Mouse (Mus musculus): ENCODE measurements around the gene Phldb3. TPM values are rescaled to one million over a fixed set of nuclear protein-coding genes. Genes with fewer than 3 reads are reported as not detected.

The Phldb3 gene
- total and polyA plus RNA-seq, 3 experiments = 6.4 to 10.8 TPM; not detected in 1

DNA sequence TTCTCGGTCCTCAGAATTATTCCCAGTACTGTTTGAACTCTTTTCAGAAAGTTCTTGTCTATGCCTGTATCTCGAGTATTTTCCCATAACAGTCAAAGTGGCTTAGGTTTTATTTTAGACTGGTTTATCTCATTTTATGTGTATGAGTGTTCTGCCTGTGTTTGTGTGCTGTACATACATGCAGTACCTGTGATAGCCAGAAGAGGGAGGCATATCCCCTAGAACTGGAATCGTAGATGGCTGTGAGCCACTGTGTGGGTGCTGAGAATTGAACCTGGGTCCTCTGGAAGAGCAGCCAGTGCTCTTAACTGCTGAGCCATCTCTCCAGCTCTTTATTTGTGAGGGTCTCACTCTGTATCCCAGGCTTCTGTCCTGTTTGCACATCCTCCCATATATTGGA lies 10.6 kb downstream of the Phldb3 start:
- H3K4me3 ChIP-seq (ENCODE audit: control insufficient read depth in 1 of 2, insufficient read depth in 1 of 2, low read depth in 2 of 2, low read length in 2 of 2) = no peak overlapping the region
- peaks cover 1 to 15% of the 10 kb centered on the region in 2 experiments for H3K36me3 ChIP-seq (ENCODE audit: control insufficient read depth in 1 of 2, insufficient read depth in 2 of 2, low read length in 2 of 2)
- H3K4me1 ChIP-seq (ENCODE audit: control insufficient read depth in 1 of 2, insufficient read depth in 2 of 2, low read length in 2 of 2) = peaks cover 0 to 20% of the 10 kb centered on the region in 2 experiments; a peak in 2 of 4 replicates
- no peaks in the 10 kb centered on the region for H3K27me3 ChIP-seq (ENCODE audit: control insufficient read depth in 1 of 2, insufficient read depth in 2 of 2, low read length in 2 of 2)
- no peak for TF ChIP-seq MEF2A (IDR thresholded peaks at IDR 0.05; ENCODE audit: extremely low read depth, insufficient replicate concordance, low read depth, low read length, poor library complexity, severe bottlenecking)
- peak; percentile 33 for TF ChIP-seq RAD21 (IDR thresholded peaks at IDR 0.05; ENCODE audit: low read depth, low read length)
- no peak for TF ChIP-seq MYB (IDR thresholded peaks at IDR 0.05; ENCODE audit: low read depth, low read length)
- peak; percentile 32 to 74 (median 56); a peak in 5 of 6 replicates for TF ChIP-seq CTCF (IDR thresholded peaks at IDR 0.05 in 2 of 3, conservative IDR thresholded peaks at IDR 0.05 in 1 of 3; ENCODE audit: control insufficient read depth in 1 of 3, insufficient read depth in 1 of 3, low read depth in 2 of 3, low read length in 3 of 3, poor library complexity in 1 of 3, severe bottlenecking in 1 of 3)
- TF ChIP-seq SMC3 (IDR thresholded peaks at IDR 0.05; ENCODE audit: low read depth, low read length) = peak; percentile 28; the same call in 1 of the 2 replicates
- DNase-seq (ENCODE audit: low read depth, low spot score) = peak; percentile 54
- no peak overlapping the region for H3K27ac ChIP-seq (ENCODE audit: control insufficient read depth, low read depth, low read length)
- H3K9ac ChIP-seq (ENCODE audit: control insufficient read depth, low read depth, low read length, poor library complexity, severe bottlenecking) = no peak overlapping the region
- H3K9me3 ChIP-seq (replicated peaks; ENCODE audit: insufficient read depth, low read length) = no peaks in the 10 kb centered on the region
- no peaks in the 10 kb centered on the region for H3K79me2 ChIP-seq (ENCODE audit: control insufficient read depth, insufficient read depth, low read length, poor library complexity)

DNA sequence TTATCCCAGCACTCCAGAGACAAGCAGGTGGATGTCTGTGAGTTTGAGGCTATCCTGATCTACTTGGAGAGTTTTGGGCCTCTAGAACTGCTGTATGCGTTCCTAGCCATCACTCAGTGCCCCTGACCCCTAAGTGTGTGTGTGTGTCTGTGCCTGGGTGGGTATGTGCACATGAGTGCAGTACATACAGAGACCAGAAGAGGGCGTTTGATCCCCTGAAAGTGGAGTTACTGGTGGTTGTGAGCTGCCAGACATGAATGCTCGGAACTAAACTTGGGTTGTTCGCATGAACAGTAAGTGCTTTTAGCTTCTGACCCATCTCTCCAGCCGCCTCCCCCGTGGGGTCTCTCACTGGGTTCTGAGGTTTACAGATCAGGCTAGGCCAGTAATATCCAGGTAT lies 12.4 kb downstream of the Phldb3 start:
- H3K79me2 ChIP-seq (ENCODE audit: control insufficient read depth, insufficient read depth, low read length, poor library complexity) = no peaks in the 10 kb centered on the region
- TF ChIP-seq JUND (IDR thresholded peaks at IDR 0.05; ENCODE audit: low read depth, low read length) = no peak
- TF ChIP-seq CTCF (IDR thresholded peaks at IDR 0.05 in 2 of 3, conservative IDR thresholded peaks at IDR 0.05 in 1 of 3; ENCODE audit: control insufficient read depth in 1 of 3, insufficient read depth in 1 of 3, low read depth in 2 of 3, low read length in 3 of 3, poor library complexity in 1 of 3, severe bottlenecking in 1 of 3) = peak in 2 of 3 experiments; percentile 11 to 31; a peak in 2 of 6 replicates
- H3K27me3 ChIP-seq (ENCODE audit: control insufficient read depth in 1 of 2, insufficient read depth in 2 of 2, low read length in 2 of 2) = no peaks in the 10 kb centered on the region
- DNase-seq (ENCODE audit: low read depth, low spot score) = no peak
- no peak overlapping the region for H3K9ac ChIP-seq (ENCODE audit: control insufficient read depth, low read depth, low read length, poor library complexity, severe bottlenecking)
- H3K4me1 ChIP-seq (ENCODE audit: control insufficient read depth in 1 of 2, insufficient read depth in 2 of 2, low read length in 2 of 2) = peaks cover 0 to 5% of the 10 kb centered on the region in 2 experiments; a peak in 2 of 4 replicates
- H3K27ac ChIP-seq (ENCODE audit: control insufficient read depth, low read depth, low read length) = no peak overlapping the region
- no peak overlapping the region for H3K4me3 ChIP-seq (ENCODE audit: control insufficient read depth in 1 of 2, insufficient read depth in 1 of 2, low read depth in 2 of 2, low read length in 2 of 2)
- no peaks in the 10 kb centered on the region for H3K9me3 ChIP-seq (replicated peaks; ENCODE audit: insufficient read depth, low read length)
- peaks cover 1 to 8% of the 10 kb centered on the region in 2 experiments for H3K36me3 ChIP-seq (ENCODE audit: control insufficient read depth in 1 of 2, insufficient read depth in 2 of 2, low read length in 2 of 2)

DNA sequence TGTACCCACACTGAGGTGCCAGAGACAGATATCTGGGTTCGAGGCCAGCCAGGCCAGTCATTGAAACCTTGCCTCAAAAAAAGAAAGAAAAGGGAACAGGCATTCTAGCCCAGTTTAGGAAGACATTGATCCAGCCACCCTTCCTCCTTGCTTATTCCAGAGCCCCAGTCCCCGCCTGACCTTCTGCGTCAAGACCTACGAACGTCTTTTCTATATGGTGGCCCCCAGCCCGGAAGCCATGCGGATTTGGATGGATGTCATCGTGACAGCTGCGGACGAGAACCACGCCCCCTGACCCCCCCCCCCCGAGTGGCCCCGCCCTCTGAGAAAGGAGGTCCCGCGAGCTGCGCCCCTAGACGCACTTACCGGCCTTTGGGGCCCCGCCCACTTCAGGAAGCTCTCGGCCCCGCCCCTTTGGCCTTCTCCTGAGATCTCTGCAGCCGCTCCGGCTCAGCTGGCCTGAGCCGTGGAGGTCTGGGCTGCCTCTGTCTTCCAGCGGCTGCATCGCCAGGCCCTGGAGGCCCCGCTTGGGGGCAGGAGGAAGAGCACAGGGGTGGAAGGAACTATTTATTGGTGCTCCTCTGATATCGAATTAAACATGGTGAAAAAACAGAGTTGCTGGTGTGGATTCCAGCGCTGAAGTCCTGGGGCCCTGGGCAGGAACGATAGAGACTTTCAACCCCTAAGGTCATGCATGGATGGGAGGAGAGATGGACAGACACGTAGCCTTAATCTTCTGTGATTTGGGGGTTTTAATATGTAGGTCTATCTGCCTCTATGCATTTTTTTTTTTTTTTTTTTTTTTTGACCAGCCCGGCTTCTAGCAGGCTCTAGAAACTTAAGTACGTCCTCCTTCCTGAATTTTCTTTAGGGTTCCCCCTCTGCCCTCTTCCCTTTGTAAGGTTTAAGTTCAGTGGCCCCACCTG lies 18.4 kb downstream of the Phldb3 start:
- H3K4me3 ChIP-seq (ENCODE audit: control insufficient read depth in 1 of 2, insufficient read depth in 1 of 2, low read depth in 2 of 2, low read length in 2 of 2) = peak overlapping the region; percentile 55 to 64
- H3K36me3 ChIP-seq (ENCODE audit: control insufficient read depth in 1 of 2, insufficient read depth in 2 of 2, low read length in 2 of 2) = no peaks in the 10 kb centered on the region; a peak in 1 of 4 replicates
- H3K4me1 ChIP-seq (ENCODE audit: control insufficient read depth in 1 of 2, insufficient read depth in 2 of 2, low read length in 2 of 2) = peaks cover 0 to 3% of the 10 kb centered on the region in 2 experiments; a peak in 1 of 4 replicates
- peak; percentile 92 for DNase-seq (ENCODE audit: low read depth, low spot score)
- H3K27me3 ChIP-seq (ENCODE audit: control insufficient read depth in 1 of 2, insufficient read depth in 2 of 2, low read length in 2 of 2) = no peaks in the 10 kb centered on the region
- no peaks in the 10 kb centered on the region; the same call in 1 of the 2 replicates for H3K79me2 ChIP-seq (ENCODE audit: control insufficient read depth, insufficient read depth, low read length, poor library complexity)
- H3K9me3 ChIP-seq (replicated peaks; ENCODE audit: insufficient read depth, low read length) = no peaks in the 10 kb centered on the region
- H3K9ac ChIP-seq (ENCODE audit: control insufficient read depth, low read depth, low read length, poor library complexity, severe bottlenecking) = peak overlapping the region; percentile 77
- H3K27ac ChIP-seq (ENCODE audit: control insufficient read depth, low read depth, low read length) = no peak overlapping the region
- TF ChIP-seq JUND (IDR thresholded peaks at IDR 0.05; ENCODE audit: low read depth, low read length) (no peak), MAZ (IDR thresholded peaks at IDR 0.05; ENCODE audit: low read depth, low read length) (peak; percentile 70; the same call in 1 of the 2 replicates), TBP (IDR thresholded peaks at IDR 0.05; ENCODE audit: low read depth, low read length) (no peak), POLR2AphosphoS2 (IDR thresholded peaks at IDR 0.05; ENCODE audit: low read length) (0 out of 2 replicates have a peak, but pooled peaks have one; percentile 48), TCF12 (IDR thresholded peaks at IDR 0.05; ENCODE audit: low read depth, low read length) (no peak), ETS1 (IDR thresholded peaks at IDR 0.05; ENCODE audit: low read depth, low read length) (no peak), TAL1 (IDR thresholded peaks at IDR 0.05; ENCODE audit: low read length) (no peak), ELF1 (IDR thresholded peaks at IDR 0.05; ENCODE audit: low read depth, low read length) (peak; percentile 43), HCFC1 (IDR thresholded peaks at IDR 0.05; ENCODE audit: low read depth, low read length) (peak; percentile 48; the same call in 1 of the 2 replicates), POLR2A (IDR thresholded peaks at IDR 0.05; ENCODE audit: control insufficient read depth in 1 of 2, insufficient read depth in 1 of 2, low read depth in 1 of 2, low read length in 2 of 2, poor library complexity in 1 of 2) (peak in 1 of 2 experiments; percentile 42; a peak in 1 of 4 replicates), SIN3A (IDR thresholded peaks at IDR 0.05; ENCODE audit: low read length) (peak; percentile 43; the same call in 1 of the 2 replicates), MXI1 (IDR thresholded peaks at IDR 0.05; ENCODE audit: low read depth, low read length) (peak; percentile 70; the same call in 1 of the 2 replicates), MAX (IDR thresholded peaks at IDR 0.05; ENCODE audit: low read length) (0 out of 2 replicates have a peak, but pooled peaks have one; percentile 26), ZC3H11A (IDR thresholded peaks at IDR 0.05; ENCODE audit: low read depth, low read length) (no peak), CHD1 (IDR thresholded peaks at IDR 0.05; ENCODE audit: low read depth, low read length) (no peak), MAFK (IDR thresholded peaks at IDR 0.05; ENCODE audit: borderline replicate concordance, low read depth, low read length) (no peak), ZNF384 (IDR thresholded peaks at IDR 0.05; ENCODE audit: low read depth, low read length) (peak; percentile 61; the same call in 1 of the 2 replicates), POLR2AphosphoS5 (IDR thresholded peaks at IDR 0.05; ENCODE audit: borderline replicate concordance, low read depth, low read length) (no peak)
